Mouse (Mus musculus) intestine, embryonic 15.5 days (tissue): ENCODE measurements around the gene Hmga1. TPM values are rescaled to one million over a fixed set of nuclear protein-coding genes. Genes with fewer than 3 reads are reported as not detected.
A peak's percentile ranks its signal among the peaks of the same experiment; 100 is the strongest.

ENCODE experiments used
- ATAC-seq: fragments of 200-750 bp; cut with Nextera tagmentation; 2 replicates; pipeline ENCODE4 v1.8.0; 2017; ENCODE audit warnings: moderate TSS enrichment, moderate library complexity
- H3K27ac ChIP-seq: fragments of 300-500 bp; sonication (generic); 2 replicates; pipeline ENCODE4 v1.5.1; 2015; ENCODE audit warnings: mild to moderate bottlenecking, inconsistent platforms
- H3K27me3 ChIP-seq: fragments of 300-500 bp; sonication (generic); replicated peaks from 2 replicates; pipeline ENCODE4 v1.6.1; 2015; ENCODE audit warnings: inconsistent platforms
- H3K36me3 ChIP-seq: fragments of 300-500 bp; sonication (generic); 2 replicates; pipeline ENCODE4 v1.6.1; 2015; ENCODE audit warnings: inconsistent platforms
- H3K4me1 ChIP-seq: fragments of 300-500 bp; sonication (generic); replicated peaks from 2 replicates; pipeline ENCODE4 v1.6.1; 2015; ENCODE audit warnings: inconsistent platforms
- H3K4me2 ChIP-seq: fragments of 300-500 bp; sonication (generic); replicated peaks from 2 replicates; pipeline ENCODE4 v1.6.1; 2015; ENCODE audit warnings: mild to moderate bottlenecking, inconsistent platforms
- H3K4me3 ChIP-seq: fragments of 300-500 bp; sonication (generic); replicated peaks from 2 replicates; pipeline ENCODE4 v1.5.1; 2015; ENCODE audit warnings: inconsistent platforms
- H3K9ac ChIP-seq: fragments of 300-500 bp; sonication (generic); 2 replicates; pipeline ENCODE4 v1.6.1; 2015; ENCODE audit warnings: inconsistent platforms
- H3K9me3 ChIP-seq: fragments of 300-500 bp; sonication (generic); 2 replicates; pipeline ENCODE4 v1.6.1; 2016; ENCODE audit warnings: inconsistent platforms
- WGBS: fragments of 180-500 bp; shearing (Covaris S2); methylation state at CpG from one replicate; pipeline ENCODE4 v1.1.7; 2015; 5-methylcytosine and 5-hydroxymethylcytosine counted together
- polyA plus RNA-seq: library from polyadenylated mRNA; unstranded; fragments of >200 nt; fragmentation: Nextera tagmentation; extraction: Ambion mirVana; gene quantifications from 2 replicates; pipeline ENCODE4 v1.2.1, GENCODE M21; 2015

Hmga1 gene
- 298 and 307 TPM in 2 replicates for polyA plus RNA-seq

DNA sequence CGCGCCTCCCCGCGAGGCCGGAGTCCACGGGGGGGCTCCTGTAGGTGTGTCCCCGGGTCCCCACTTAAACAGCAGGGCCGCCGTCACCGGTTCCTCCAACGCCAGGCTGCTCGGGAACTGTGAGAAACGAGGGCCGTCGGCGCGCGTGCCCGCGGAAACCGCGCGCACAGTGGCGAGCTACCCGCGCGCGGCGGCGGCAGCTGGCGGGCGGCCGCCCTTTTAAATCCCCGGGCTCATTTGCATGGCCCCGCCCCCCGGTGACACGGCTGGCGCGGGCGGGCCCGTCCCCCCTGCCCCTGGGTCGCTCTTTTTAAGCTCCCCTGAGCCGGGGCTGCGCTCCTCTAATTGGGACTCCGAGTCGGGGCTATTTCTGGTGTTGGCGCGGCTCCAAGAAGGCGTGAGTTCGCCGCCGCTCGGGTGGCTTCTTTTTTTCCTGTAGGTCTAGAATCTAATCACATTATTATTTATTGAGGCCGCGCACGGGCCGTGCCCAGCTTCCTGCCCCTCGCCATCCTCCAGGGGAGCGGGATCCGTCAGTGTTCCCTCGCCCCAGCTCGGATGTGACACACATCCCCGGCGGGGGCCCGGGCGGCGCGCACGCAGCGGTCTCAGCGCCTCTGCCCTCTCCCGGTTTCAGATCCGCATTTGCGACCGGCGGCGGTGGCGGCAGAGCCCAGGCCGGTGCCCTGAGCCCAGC, at the start of gene Hmga1:
Hmga1 (plus strand) TSS at position 183 of the 697 bp plus-strand sequence.
- H3K9me3 ChIP-seq = no peaks in the 10 kb centered on the region
- H3K4me3 ChIP-seq = peak within 1 kb of the TSS; percentile 89
- H3K27ac ChIP-seq = peak within 1 kb of the TSS; percentile 95
- H3K9ac ChIP-seq = peak within 1 kb of the TSS; percentile 84
- peak; percentile 76 for ATAC-seq
- H3K4me1 ChIP-seq = peaks cover 25% of the 10 kb centered on the region; the same call in 1 of the 2 replicates
- H3K4me2 ChIP-seq = peak within 1 kb of the TSS; percentile 83
- H3K36me3 ChIP-seq = no peaks in the 10 kb centered on the region
- H3K27me3 ChIP-seq = no peaks in the 10 kb centered on the region
- WGBS = under 1% methylated on average over 79 of the region's 79 CpGs

DNA sequence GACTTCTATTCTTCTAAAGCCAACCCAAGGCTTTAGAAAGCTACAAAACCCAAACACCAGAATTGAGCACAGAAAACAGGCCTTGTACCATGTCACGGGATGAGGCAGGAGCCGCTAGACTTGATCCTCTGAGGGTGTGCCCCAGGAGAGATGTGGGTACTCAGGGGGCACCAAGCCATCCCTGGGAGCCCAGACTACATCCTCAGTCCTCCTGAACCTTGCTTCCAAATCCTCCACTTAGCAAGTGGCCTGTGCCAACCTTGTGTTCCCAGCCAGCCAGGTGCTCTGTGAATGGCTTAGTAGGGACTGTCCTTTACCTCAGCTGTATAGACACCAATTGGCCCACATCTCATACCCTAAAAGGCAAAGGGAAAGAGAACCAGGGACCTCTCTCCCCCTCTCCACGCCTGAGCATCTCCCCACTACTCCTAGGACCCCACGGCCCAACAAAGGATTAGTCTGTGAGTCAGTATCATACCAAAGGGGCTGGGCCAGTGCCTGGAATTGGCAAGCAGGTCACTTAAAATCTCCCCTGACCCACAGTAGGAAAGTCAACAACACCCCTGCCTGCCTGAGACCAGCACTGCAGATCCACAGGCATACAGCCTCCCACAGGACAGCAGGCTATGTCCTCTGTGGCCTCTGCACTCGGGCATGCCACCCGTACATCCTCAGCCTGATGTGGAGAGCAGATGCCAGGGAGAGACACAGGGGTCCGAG, 49.3 kb upstream of the Hmga1 start:
- Histone ChIP-seq H3K9ac (no peak overlapping the region), H3K4me2 (no peak overlapping the region), H3K27me3 (peaks cover 78% of the 10 kb centered on the region), H3K4me1 (peaks cover 10% of the 10 kb centered on the region), H3K36me3 (no peaks in the 10 kb centered on the region), H3K9me3 (no peaks in the 10 kb centered on the region), H3K4me3 (no peak overlapping the region), H3K27ac (no peak overlapping the region)
- no peak for ATAC-seq
- 89% methylated on average over 7 of the region's 7 CpGs for WGBS

DNA sequence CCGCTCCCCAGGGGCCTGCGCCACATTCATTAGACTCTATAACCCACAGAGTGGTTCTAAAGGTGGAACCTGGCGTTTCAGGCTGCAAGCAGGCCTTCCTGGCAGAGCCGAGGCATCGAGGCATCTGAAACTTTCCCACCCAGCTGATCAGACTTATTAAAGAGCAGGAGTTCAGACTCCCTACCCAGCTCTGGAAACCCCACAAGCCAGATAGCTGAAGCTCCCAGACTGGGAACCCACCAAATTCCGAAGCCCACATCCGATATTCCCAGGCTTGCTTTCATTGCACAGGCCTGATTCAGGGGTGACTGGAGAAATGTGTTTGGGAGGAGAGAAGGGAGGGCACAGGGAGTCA, 48.7 kb upstream of the Hmga1 start:
- no peaks in the 10 kb centered on the region for H3K9me3 ChIP-seq
- H3K4me1 ChIP-seq = peaks cover 15% of the 10 kb centered on the region
- H3K27ac ChIP-seq = no peak overlapping the region
- peaks cover 78% of the 10 kb centered on the region for H3K27me3 ChIP-seq
- 87% methylated on average over 7 of the region's 7 CpGs for WGBS
- no peaks in the 10 kb centered on the region for H3K36me3 ChIP-seq
- H3K9ac ChIP-seq = no peak overlapping the region
- no peak for ATAC-seq
- H3K4me2 ChIP-seq = no peak overlapping the region
- H3K4me3 ChIP-seq = no peak overlapping the region

DNA sequence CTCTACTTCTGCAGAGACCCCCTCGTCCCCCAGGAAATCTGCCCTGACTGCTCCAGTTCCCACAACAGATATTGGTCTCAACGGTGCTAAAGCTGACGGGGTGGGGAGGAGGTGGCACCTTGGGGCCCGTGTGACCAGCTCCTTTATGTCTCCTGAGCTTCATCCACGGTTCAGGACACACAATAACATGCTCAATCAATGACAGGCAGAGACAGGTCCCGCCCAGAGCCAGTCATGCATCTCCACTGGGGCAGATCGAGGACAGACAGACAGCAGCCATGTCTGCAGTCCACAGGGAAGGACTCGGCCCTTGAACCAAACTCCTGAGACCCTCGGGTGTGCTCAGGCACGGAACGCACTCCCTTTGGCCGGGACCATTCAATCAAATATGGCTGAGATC, 48.3 kb upstream of the Hmga1 start:
- no peaks in the 10 kb centered on the region for H3K36me3 ChIP-seq
- no peak overlapping the region for H3K9ac ChIP-seq
- no peak overlapping the region for H3K4me2 ChIP-seq
- 65% methylated on average over 12 of the region's 12 CpGs for WGBS
- peaks cover 17% of the 10 kb centered on the region for H3K4me1 ChIP-seq
- no peaks in the 10 kb centered on the region for H3K9me3 ChIP-seq
- ATAC-seq = no peak
- H3K27ac ChIP-seq = no peak overlapping the region
- no peak overlapping the region for H3K4me3 ChIP-seq
- peaks cover 78% of the 10 kb centered on the region for H3K27me3 ChIP-seq

GRCm38 (mm10) chr17:27508513-27508912, 47.8 kb upstream of the Hmga1 start:
- Histone ChIP-seq H3K9me3 (no peaks in the 10 kb centered on the region), H3K36me3 (no peaks in the 10 kb centered on the region), H3K4me2 (no peak overlapping the region), H3K4me1 (peaks cover 22% of the 10 kb centered on the region), H3K27ac (no peak overlapping the region), H3K4me3 (no peak overlapping the region), H3K9ac (no peak overlapping the region), H3K27me3 (peaks cover 79% of the 10 kb centered on the region)
- no peak for ATAC-seq
- WGBS = 69% methylated on average over 5 of the region's 5 CpGs

- Histone ChIP-seq H3K9me3 (no peaks in the 10 kb centered on the region), H3K27me3 (peaks cover 79% of the 10 kb centered on the region), H3K4me1 (peaks cover 28% of the 10 kb centered on the region), H3K4me2 (no peak overlapping the region), H3K27ac (no peak overlapping the region), H3K4me3 (no peak overlapping the region), H3K36me3 (no peaks in the 10 kb centered on the region), H3K9ac (no peak overlapping the region)
- no peak for ATAC-seq
- WGBS = 82% methylated on average over 5 of the region's 5 CpGs
Measured at GRCm38 (mm10) chr17:27509056-27509455, 47.2 kb upstream of the Hmga1 start.

GRCm38 (mm10) chr17:27510258-27511124, 45.8 kb upstream of the Hmga1 start:
- peaks cover 90% of the 10 kb centered on the region for H3K27me3 ChIP-seq
- 59% methylated on average over 9 of the region's 9 CpGs for WGBS

DNA sequence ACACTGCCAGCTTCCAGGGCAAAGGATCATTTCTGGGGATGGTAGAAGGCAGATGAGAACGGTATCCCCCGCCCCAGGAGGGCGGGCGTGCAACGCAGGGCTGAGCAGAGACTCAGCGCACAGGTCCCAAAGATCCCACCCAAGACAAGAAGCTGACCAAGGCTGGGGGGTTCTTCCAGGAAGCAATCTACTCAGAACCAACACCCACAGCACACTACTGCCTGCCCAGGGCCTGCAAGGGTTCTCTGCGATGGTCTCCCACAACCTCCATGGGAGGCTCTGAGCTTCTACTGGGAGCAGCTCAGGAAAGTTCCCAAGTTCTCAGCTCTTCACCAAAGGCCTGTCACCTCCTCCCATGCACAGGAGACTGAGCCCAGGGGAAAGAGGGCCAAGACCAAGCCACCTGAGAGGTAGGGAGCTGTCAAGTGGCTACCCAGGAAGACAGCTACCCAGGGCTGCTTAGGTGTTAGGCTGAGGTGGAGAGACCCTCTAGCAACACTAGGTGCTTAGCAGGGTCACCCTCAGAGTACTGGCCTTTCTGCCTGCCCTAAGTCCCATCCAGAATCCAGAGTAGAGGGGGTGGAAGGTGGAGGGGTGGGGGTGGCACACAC, 45.1 kb upstream of the Hmga1 start:
- 85% methylated on average over 7 of the region's 7 CpGs for WGBS
- peaks cover 91% of the 10 kb centered on the region for H3K27me3 ChIP-seq

More at GRCm38 (mm10) chr17:27510258-27511124, 45.8 kb upstream of the Hmga1 start:
- Histone ChIP-seq H3K9ac (no peak overlapping the region), H3K27ac (no peak overlapping the region), H3K9me3 (no peaks in the 10 kb centered on the region), H3K4me3 (no peak overlapping the region), H3K4me2 (no peak overlapping the region), H3K4me1 (peaks cover 24% of the 10 kb centered on the region), H3K36me3 (no peaks in the 10 kb centered on the region)
- ATAC-seq = no peak

DNA sequence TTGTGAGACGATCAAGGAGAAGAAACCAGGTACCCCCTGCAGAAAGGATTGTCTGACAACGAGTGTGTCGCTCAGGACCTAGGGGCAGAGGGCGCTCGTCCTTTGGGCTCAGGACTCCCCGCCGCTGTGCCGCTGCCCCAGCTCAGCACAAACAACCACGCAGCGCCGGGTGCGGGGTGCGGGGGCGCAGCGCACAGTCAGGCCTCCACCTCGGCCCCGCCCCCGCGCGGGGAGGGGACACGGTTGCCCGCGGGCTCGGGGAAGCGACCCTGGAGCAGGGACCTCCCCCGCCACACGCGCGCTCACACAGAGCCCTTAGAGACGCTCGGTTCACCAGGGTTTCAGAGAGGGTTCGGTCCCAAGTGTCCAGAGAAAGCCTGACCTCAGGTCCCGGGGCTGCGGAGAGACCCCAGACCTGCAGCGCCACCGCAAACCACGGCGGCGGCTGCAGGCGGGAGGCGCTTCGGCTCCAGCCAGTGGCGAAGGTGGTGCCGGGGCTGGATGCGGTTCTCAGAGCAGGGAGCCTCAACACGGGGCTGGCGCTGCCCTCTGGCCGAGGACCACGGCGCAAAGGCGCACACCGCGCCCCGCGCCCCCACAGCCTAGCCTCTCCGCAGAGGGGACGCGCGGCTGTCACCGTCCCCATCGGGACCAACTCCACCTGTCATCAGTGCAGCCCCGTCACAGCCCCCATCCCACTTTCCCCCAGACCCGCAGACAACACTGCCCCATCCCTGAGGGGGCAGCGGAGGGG, 44.3 kb upstream of the Hmga1 start:
- Histone ChIP-seq H3K27me3 (peaks cover 90% of the 10 kb centered on the region), H3K36me3 (no peaks in the 10 kb centered on the region), H3K27ac (no peak overlapping the region), H3K9me3 (no peaks in the 10 kb centered on the region), H3K4me3 (peak overlapping the region; percentile 49), H3K4me2 (peak overlapping the region; percentile 98), H3K9ac (peak overlapping the region; percentile 43), H3K4me1 (peaks cover 22% of the 10 kb centered on the region)
- WGBS = 2% methylated on average over 63 of the region's 64 CpGs
- ATAC-seq = peak; percentile 56

More for the DNA sequence above, 45.1 kb upstream of the Hmga1 start:
- Histone ChIP-seq H3K9me3 (no peaks in the 10 kb centered on the region), H3K4me1 (peaks cover 22% of the 10 kb centered on the region), H3K27ac (no peak overlapping the region), H3K36me3 (no peaks in the 10 kb centered on the region), H3K4me2 (no peak overlapping the region), H3K4me3 (no peak overlapping the region), H3K9ac (no peak overlapping the region)
- ATAC-seq = no peak

DNA sequence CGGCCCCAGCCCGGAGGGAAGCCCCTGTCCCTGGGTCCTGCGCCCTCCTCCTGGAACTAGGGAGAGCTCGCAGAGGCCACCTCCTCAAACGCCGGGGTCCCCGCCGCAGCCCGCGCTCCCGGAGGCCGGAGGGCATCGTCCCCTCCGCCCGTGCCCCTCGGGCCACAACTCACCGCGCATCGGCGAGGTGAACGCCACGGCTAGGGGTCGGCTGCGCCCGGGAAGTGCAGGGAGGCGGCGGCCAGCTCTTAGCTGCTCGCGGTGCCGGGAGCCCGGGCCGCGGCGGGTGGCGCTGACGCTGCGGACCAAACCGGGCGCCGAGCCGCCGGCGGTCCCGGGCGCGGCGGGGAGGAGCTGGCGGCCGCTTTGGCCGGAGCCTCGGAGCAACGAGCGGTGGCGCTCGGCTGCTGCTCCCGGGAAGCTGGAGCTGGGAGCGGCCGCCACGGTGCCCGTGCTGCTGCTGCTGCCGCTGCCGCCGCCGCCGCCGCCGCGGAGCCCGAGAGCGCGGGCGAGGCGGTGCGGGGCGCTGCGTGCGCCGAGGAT, 43.6 kb upstream of the Hmga1 start:
- Histone ChIP-seq H3K4me2 (peak overlapping the region; percentile 98), H3K27ac (no peak overlapping the region), H3K27me3 (peaks cover 89% of the 10 kb centered on the region), H3K9ac (peak overlapping the region; percentile 43), H3K4me3 (peak overlapping the region; percentile 49), H3K9me3 (no peaks in the 10 kb centered on the region), H3K36me3 (no peaks in the 10 kb centered on the region), H3K4me1 (peaks cover 22% of the 10 kb centered on the region)
- ATAC-seq = peak; percentile 28
- WGBS = under 1% methylated on average over 78 of the region's 78 CpGs

GRCm38 (mm10) chr17:27513279-27513915, 42.9 kb upstream of the Hmga1 start:
- peak overlapping the region; percentile 43; the same call in 1 of the 2 replicates for H3K9ac ChIP-seq
- no peaks in the 10 kb centered on the region for H3K9me3 ChIP-seq
- H3K4me2 ChIP-seq = peak overlapping the region; percentile 98
- H3K27ac ChIP-seq = no peak overlapping the region
- peak overlapping the region; percentile 49 for H3K4me3 ChIP-seq
- no peaks in the 10 kb centered on the region for H3K36me3 ChIP-seq
- WGBS = 2% methylated on average over 66 of the region's 66 CpGs
- peaks cover 22% of the 10 kb centered on the region for H3K4me1 ChIP-seq
- peak; percentile 32; the same call in 1 of the 2 replicates for ATAC-seq
- H3K27me3 ChIP-seq = peaks cover 86% of the 10 kb centered on the region
